Mouse (Mus musculus): ENCODE data around the gene Ahnak.

DNA sequence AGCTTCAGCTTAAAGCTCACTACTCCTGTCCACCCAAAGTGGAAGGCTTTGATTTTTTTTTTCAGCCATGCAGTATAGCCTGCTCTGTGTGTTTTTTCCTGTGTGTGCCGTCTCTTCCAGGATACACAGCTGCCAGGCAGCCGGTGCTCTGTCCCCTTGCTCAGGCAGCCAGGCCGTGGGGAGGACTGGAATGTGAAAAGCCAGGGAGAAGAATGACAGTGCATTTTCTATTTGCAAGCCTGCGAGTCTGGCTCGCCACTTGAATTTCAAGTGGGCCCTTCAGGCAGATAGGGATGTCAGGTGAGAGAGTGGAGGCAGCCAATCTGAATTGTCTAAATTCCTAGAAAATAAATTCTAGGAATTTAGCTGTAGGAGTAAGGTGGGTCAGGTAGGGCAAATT, 38.7 kb downstream of the Ahnak start:
- TF ChIP-seq POLR2A (IDR thresholded peaks at IDR 0.05; ENCODE audit: insufficient read depth, low read depth, low read length) (no peak), CTCF (IDR thresholded peaks at IDR 0.05; ENCODE audit: insufficient read depth, low read depth, low read length) (no peak)

Measured in olfactory bulb, adult 2 months (tissue).